Mouse (Mus musculus) common myeloid progenitor, adult 5-6 weeks (primary cell): ENCODE measurements around the gene Cfap54. TPM values are rescaled to one million over a fixed set of nuclear protein-coding genes. Genes with fewer than 3 reads are reported as not detected.

Source experiments
- ATAC-seq: replicated peaks from 2 replicates; pipeline ENCODE4 v1.8.0; 2016; ENCODE audit warnings: low read depth, mild to moderate bottlenecking, moderate TSS enrichment, inconsistent platforms; ENCODE audit not compliant: poor library complexity, severe bottlenecking
- total RNA-seq: library from RNA; stranded (forward); fragments of 200-1000, 187-1606 nt; gene quantifications from 2 replicates; pipeline ENCODE4 v1.2.3, GENCODE M21; 2017

Gene Cfap54
- 0.27 and 1.2 TPM in 2 replicates for total RNA-seq

- peak; percentile 92 for ATAC-seq
Observed at GRCm38 (mm10) chr10:93081133-93081779, at the start of gene Cfap54. TSS of gene Cfap54 (minus strand) at chr10:93081618.

- ATAC-seq = no peak
Observed at GRCm38 (mm10) chr10:93130456-93130940, 49.1 kb upstream of the Cfap54 start.

- no peak for ATAC-seq
Observed at GRCm38 (mm10) chr10:93129904-93130455, 48.6 kb upstream of the Cfap54 start.

GRCm38 (mm10) chr10:93129345-93129744 is 47.9 kb upstream of the Cfap54 start:
- no peak for ATAC-seq

- no peak for ATAC-seq
Observed at GRCm38 (mm10) chr10:93128566-93128965, 47.1 kb upstream of the Cfap54 start.

- no peak for ATAC-seq
Observed at GRCm38 (mm10) chr10:93126025-93126424, 44.6 kb upstream of the Cfap54 start.

GRCm38 (mm10) chr10:93123957-93124613 is 42.7 kb upstream of the Cfap54 start:
- peak; percentile 88 for ATAC-seq

GRCm38 (mm10) chr10:93123310-93123709 is 41.9 kb upstream of the Cfap54 start:
- no peak; the same call in 1 of the 2 replicates for ATAC-seq

GRCm38 (mm10) chr10:93122399-93123184 is 41.2 kb upstream of the Cfap54 start:
- ATAC-seq = peak; percentile 12

GRCm38 (mm10) chr10:93121262-93121860 is 39.9 kb upstream of the Cfap54 start:
- no peak for ATAC-seq

- no peak for ATAC-seq
Observed at GRCm38 (mm10) chr10:93119809-93120208, 38.4 kb upstream of the Cfap54 start.

GRCm38 (mm10) chr10:93116636-93117035 is 35.2 kb upstream of the Cfap54 start:
- ATAC-seq = no peak

- ATAC-seq = peak; percentile 58
Observed at GRCm38 (mm10) chr10:93115743-93116142, 34.3 kb upstream of the Cfap54 start.

GRCm38 (mm10) chr10:93114782-93115181 is 33.4 kb upstream of the Cfap54 start:
- peak; percentile 47 for ATAC-seq

GRCm38 (mm10) chr10:93113968-93114367 is 32.5 kb upstream of the Cfap54 start:
- no peak for ATAC-seq

GRCm38 (mm10) chr10:93112021-93112420 is 30.6 kb upstream of the Cfap54 start:
- ATAC-seq = no peak

GRCm38 (mm10) chr10:93111412-93111811 is 30.0 kb upstream of the Cfap54 start:
- 0 out of 2 replicates have a peak, but pooled peaks have one; percentile 10 for ATAC-seq

GRCm38 (mm10) chr10:93105358-93105757 is 23.9 kb upstream of the Cfap54 start:
- no peak for ATAC-seq

- ATAC-seq = no peak
Observed at GRCm38 (mm10) chr10:93104357-93104756, 22.9 kb upstream of the Cfap54 start.

- no peak for ATAC-seq
Observed at GRCm38 (mm10) chr10:93103676-93104075, 22.3 kb upstream of the Cfap54 start.
